Mouse (Mus musculus): ENCODE results near the gene Xpnpep2.

Xpnpep2 gene

DNA sequence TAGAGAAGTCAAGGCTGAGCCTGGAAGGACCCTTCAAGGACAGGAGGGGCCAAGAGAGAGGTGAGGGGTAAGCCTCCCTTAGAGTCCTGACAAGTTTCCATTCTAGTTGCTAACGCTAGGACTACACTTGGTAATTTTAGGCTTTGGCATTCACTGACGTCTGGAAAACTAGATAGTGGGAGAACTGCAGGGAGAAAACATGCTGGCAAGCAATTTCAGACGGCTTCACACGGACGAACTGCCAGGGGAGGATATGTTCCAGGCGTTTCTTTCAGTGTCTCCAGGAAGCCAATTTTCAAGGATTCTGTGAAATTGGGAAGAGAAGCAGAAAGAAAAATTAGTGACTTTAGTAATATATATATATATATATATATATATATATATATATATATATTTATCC is 73.3 kb downstream of the Xpnpep2 start:
- DNase-seq, result no peak

GRCm38 (mm10) chrX:48184703-48185102 is 76.2 kb downstream of the Xpnpep2 start:
- DNase-seq, result no peak

Measured in kidney, adult 9 months (tissue).